Comparison of ENCODE assay signal across 26 mouse cellular contexts in the genomic region with DNA sequence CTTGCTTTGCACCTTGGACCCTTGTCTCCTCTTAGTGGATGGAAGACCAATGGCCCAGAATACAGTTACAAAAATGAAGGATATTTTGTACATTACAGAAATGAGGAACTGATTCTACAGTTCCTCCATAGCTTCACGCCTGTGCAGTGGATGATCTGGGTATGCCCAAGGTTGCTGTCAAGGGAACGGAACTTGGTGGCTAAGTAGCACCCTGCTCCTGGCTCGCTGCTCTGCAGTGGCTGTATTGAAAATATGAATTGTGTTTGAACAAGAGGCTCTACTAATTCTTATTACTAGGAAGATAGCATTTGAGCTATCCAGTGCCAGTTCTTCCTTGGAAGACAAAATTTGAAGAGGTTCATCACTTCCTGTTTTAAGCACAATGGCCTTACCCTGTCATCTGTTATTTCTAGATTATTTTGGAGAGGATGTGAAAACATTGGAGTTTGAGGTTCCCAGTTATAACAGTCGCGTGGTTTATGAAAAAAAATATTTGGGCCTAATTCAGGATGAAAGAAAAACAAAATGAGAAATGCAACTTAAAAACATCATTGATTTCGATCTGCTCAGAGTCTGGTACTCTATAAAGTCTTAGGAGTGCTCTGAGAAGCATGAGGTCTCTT. TPM values are rescaled to one million over a fixed set of nuclear protein-coding genes. Genes with fewer than 3 reads are reported as not detected.
DNase-seq lines count a peak whose midpoint lies in the region; ATAC-seq lines count a peak whose summit lies in the region.
"Had no signal": no experiment of that assay in that cellular context is flagged by ENCODE, and none has a peak within 500 bp of the region (broad histone marks: within the 10 kb centered on the region; RNA-seq: fewer than 3 reads in every experiment).

No protein-coding gene starts in this region.

- no peak overlapping the region for H3K4me3 ChIP-seq in heart, embryonic 12.5 days
- no peak overlapping the region for H3K4me3 ChIP-seq in forebrain, embryonic 10.5 days
- H3K4me3 ChIP-seq: embryonic facial prominence, embryonic 12.5 days; forebrain, embryonic 15.5 days; heart, embryonic 15.5 days; hindbrain, embryonic 13.5 days; lung, embryonic 15.5 days; megakaryocyte, embryonic 14.5 days; neural tube, embryonic 15.5 days had no signal

- 84% methylated on average over 6 of the region's 6 CpGs for WGBS in heart, embryonic 12.5 days
- WGBS in forebrain, embryonic 10.5 days = 92% methylated on average over 6 of the region's 6 CpGs

- ATAC-seq in heart, embryonic 12.5 days (ENCODE audit: insufficient number of reproducible peaks, low FRiP score) = no peak
- peak; percentile 56 for ATAC-seq in megakaryocyte, adult 5-6 weeks (ENCODE audit: poor library complexity, severe bottlenecking)
- ATAC-seq: forebrain, embryonic 15.5 days had no signal

- H3K4me2 ChIP-seq in heart, embryonic 12.5 days = no peak overlapping the region
- H3K4me2 ChIP-seq: embryonic facial prominence, embryonic 12.5 days; forebrain, embryonic 15.5 days; heart, embryonic 15.5 days; hindbrain, embryonic 13.5 days; liver, embryonic 11.5 days; lung, embryonic 15.5 days; neural tube, embryonic 15.5 days had no signal

- no peak overlapping the region for H3K27ac ChIP-seq in heart, embryonic 12.5 days (ENCODE audit: poor library complexity, severe bottlenecking)
- H3K27ac ChIP-seq in forebrain, embryonic 10.5 days = no peak overlapping the region
- H3K27ac ChIP-seq: embryonic facial prominence, embryonic 12.5 days; forebrain, embryonic 15.5 days; heart, embryonic 15.5 days; hindbrain, embryonic 13.5 days; lung, embryonic 15.5 days; neural tube, embryonic 15.5 days; stomach, postnatal 0 days had no signal

- no peak overlapping the region for H3K9ac ChIP-seq in heart, embryonic 12.5 days
- H3K9ac ChIP-seq: embryonic facial prominence, embryonic 12.5 days; forebrain, embryonic 15.5 days; heart, embryonic 15.5 days; hindbrain, embryonic 13.5 days; lung, embryonic 15.5 days; neural tube, embryonic 15.5 days had no signal

- no peaks in the 10 kb centered on the region for H3K9me3 ChIP-seq in heart, embryonic 12.5 days (replicated peaks)
- no peaks in the 10 kb centered on the region for H3K9me3 ChIP-seq in forebrain, embryonic 10.5 days
- H3K9me3 ChIP-seq: embryonic facial prominence, embryonic 12.5 days; forebrain, embryonic 15.5 days; heart, embryonic 15.5 days; hindbrain, embryonic 13.5 days; lung, embryonic 15.5 days; megakaryocyte, embryonic 14.5 days; neural tube, embryonic 15.5 days had no signal

- H3K36me3 ChIP-seq in heart, embryonic 12.5 days = no peaks in the 10 kb centered on the region
- H3K36me3 ChIP-seq in forebrain, embryonic 10.5 days (replicated peaks) = no peaks in the 10 kb centered on the region
- H3K36me3 ChIP-seq: embryonic facial prominence, embryonic 12.5 days; forebrain, embryonic 15.5 days; heart, embryonic 15.5 days; hindbrain, embryonic 13.5 days; lung, embryonic 15.5 days; neural tube, embryonic 15.5 days had no signal

- H3K27me3 ChIP-seq in heart, embryonic 12.5 days (replicated peaks) = no peaks in the 10 kb centered on the region
- H3K27me3 ChIP-seq in forebrain, embryonic 10.5 days (ENCODE audit: poor library complexity, severe bottlenecking) = no peaks in the 10 kb centered on the region
- H3K27me3 ChIP-seq: embryonic facial prominence, embryonic 12.5 days; forebrain, embryonic 15.5 days; heart, embryonic 15.5 days; hindbrain, embryonic 13.5 days; lung, embryonic 15.5 days; neural tube, embryonic 15.5 days had no signal

- H3K4me1 ChIP-seq in heart, embryonic 12.5 days (replicated peaks) = no peaks in the 10 kb centered on the region
- no peaks in the 10 kb centered on the region for H3K4me1 ChIP-seq in forebrain, embryonic 10.5 days
- H3K4me1 ChIP-seq: embryonic facial prominence, embryonic 12.5 days; forebrain, embryonic 15.5 days; heart, embryonic 15.5 days; hindbrain, embryonic 13.5 days; lung, embryonic 15.5 days; neural tube, embryonic 15.5 days had no signal

- DNase-seq in heart, adult 8-10 months (ENCODE audit: low spot score) = peak; percentile 26
- DNase-seq in A20 (ENCODE audit: low read depth, low spot score) (peak; percentile 30), MEL-GATA-1-ER (ENCODE audit: extremely low read depth, low read depth) (peak; percentile 77)
- DNase-seq in forebrain, embryonic 10.5 days (ENCODE audit: extremely low spot score, low spot score) = no peak
- DNase-seq in left cerebral cortex, adult 11 months (ENCODE audit: low spot score) = no peak
- no peak for DNase-seq in thymus, postnatal 36 days
- DNase-seq: adrenal gland, postnatal 36 days; cerebellum, adult 9-10 months; gastrocnemius, postnatal 36 days; kidney, adult 8-10 months; kidney, postnatal 4 days; layer of hippocampus, adult 9-11 months; midbrain, embryonic 14.5 days; right cerebral cortex, postnatal 25 days; thymus, postnatal 14 days had no signal

RNA-seq across cellular contexts. Expression of gene Pex5, which starts 41.2 kb away (rescaled TPM):
- 10 to 100 TPM; 21.3 to 25.4 (median 23.6) TPM for total RNA-seq in heart, adult 8-10 months (2022)
- polyA plus RNA-seq in heart, embryonic 12.5 days (2016; fragmentation: Nextera tagmentation; extraction: Ambion mirVana) = 23.7 and 25.4 TPM in 2 replicates
- total RNA-seq in megakaryocyte, adult 5-6 weeks (2015) = 16.1 and 16.8 TPM in 2 replicates
- total RNA-seq in megakaryocyte, adult 5-6 weeks (2017) = 17.7 and 18.4 TPM in 2 replicates
- polyA plus RNA-seq in forebrain, embryonic 10.5 days (2016; fragmentation: Nextera tagmentation; extraction: Ambion mirVana) = 40.3 and 43.1 TPM in 2 replicates

Comparison
In these comparisons a context has a peak if more than half of its experiments do, and no peak if none do; other contexts are left out.
1. DNase-seq: peak in heart, adult 8-10 months (single experiment), A20 (single experiment) and MEL-GATA-1-ER (single experiment); none in forebrain, embryonic 10.5 days (single experiment), left cerebral cortex, adult 11 months (single experiment) and thymus, postnatal 36 days (0 of 2).